Mouse (Mus musculus) olfactory bulb, adult 2 months (tissue): ENCODE data around the gene Tenm2.

Source experiments
- CTCF ChIP-seq: fragments of 200-500 bp; IDR thresholded peaks from 2 replicates; pipeline ENCODE4 v1.5.1; 2012; ENCODE audit warnings: low read depth, mild to moderate bottlenecking, low read length, moderate library complexity; ENCODE audit not compliant: insufficient read depth
- POLR2A ChIP-seq: fragments of 200-500 bp; IDR thresholded peaks from 2 replicates; pipeline ENCODE4 v1.6.1; 2012; ENCODE audit warnings: mild to moderate bottlenecking, low read depth, low read length, moderate library complexity; ENCODE audit not compliant: insufficient read depth

DNA sequence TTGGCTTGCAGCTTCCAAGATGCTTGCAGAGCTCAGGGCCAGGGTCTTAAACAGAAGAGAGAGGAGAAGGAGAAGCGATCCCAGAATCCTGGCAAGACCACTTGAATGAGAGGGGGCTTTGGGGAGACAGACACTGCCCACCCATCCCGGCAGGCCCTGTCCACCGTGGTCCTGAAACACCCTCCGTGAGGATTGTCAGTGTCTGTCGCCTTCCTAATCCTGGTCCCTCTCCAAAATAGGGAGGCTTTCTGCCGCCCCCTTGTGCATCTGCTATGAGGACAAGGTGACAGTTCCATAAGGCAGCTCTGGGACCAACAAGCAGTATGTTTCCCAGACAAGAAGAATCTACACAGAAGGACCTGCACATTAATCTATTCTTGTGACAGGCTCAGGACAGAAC lies 1007.6 kb downstream of the Tenm2 start:
- TF ChIP-seq POLR2A = no peak
- no peak for TF ChIP-seq CTCF
